Mouse (Mus musculus) cerebellum, adult 9-10 months (tissue): ENCODE measurements at regions not wholly inside any gene's neighbourhood (a gene's known extent, or its start where the extent isn't known, plus 50 kb on each side); places are given as distances from the start of the nearest gene placed in this dataset.

Experiments used
- DNase-seq: peaks from one replicate; pipeline ENCODE4 v3.0.0; 2022

DNA sequence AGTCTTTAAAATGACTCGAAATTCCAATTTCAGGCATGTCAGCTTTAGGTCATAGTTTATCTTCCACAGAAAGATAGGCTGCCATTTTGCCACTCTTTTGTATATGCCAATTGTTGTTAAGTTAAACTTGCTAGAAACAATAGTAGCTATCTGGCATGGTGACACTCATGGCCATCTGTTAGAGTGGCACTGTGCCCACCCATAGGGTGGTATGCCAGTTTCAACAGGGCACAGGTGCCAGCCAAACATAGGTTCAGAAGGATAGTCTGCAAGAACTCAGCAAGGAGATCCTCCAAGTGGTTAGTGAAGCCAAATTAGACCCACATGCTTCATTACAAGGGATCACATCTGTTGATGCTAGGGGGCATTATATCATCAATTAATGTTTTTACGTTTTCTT, 135.8 kb upstream of the Gm6812 start:
- DNase-seq: peak; percentile 76

GRCm38 (mm10) chrX:69009190-69009589, 116.3 kb upstream of the Gm6812 start:
- no peak for DNase-seq

GRCm38 (mm10) chrX:69007986-69008385, 115.1 kb upstream of the Gm6812 start:
- DNase-seq: peak; percentile 32
